Mouse (Mus musculus) lung, embryonic 15.5 days (tissue): ENCODE results near the gene Prr29. TPM values are rescaled to one million over a fixed set of nuclear protein-coding genes. Genes with fewer than 3 reads are reported as not detected.
A peak's percentile ranks its signal among the peaks of the same experiment; 100 is the strongest.
"Not testable (repeated sequence)": the region's sequence is repeated elsewhere in the genome, so short reads cannot be mapped to it uniquely, and the experiment has no call there.

ENCODE experiments used
- ATAC-seq: fragments of 200-750 bp; cut with Nextera tagmentation; 2 replicates; pipeline ENCODE4 v1.8.0; 2017; ENCODE audit warnings: moderate number of reproducible peaks, borderline replicate concordance; ENCODE audit not compliant: low FRiP score, low TSS enrichment; ENCODE audit errors: extremely low read depth
- H3K27ac ChIP-seq: fragments of 300-500 bp; sonication (generic); 2 replicates; pipeline ENCODE4 v1.5.1; 2015; ENCODE audit warnings: moderate library complexity, mild to moderate bottlenecking, inconsistent platforms
- H3K27me3 ChIP-seq: fragments of 300-500 bp; sonication (generic); 2 replicates; pipeline ENCODE4 v1.6.1; 2015; ENCODE audit warnings: inconsistent platforms
- H3K36me3 ChIP-seq: fragments of 300-500 bp; sonication (generic); 2 replicates; pipeline ENCODE4 v1.6.1; 2015; ENCODE audit warnings: inconsistent platforms
- H3K4me1 ChIP-seq: fragments of 300-500 bp; sonication (generic); 2 replicates; pipeline ENCODE4 v1.6.1; 2015; ENCODE audit warnings: inconsistent platforms
- H3K4me2 ChIP-seq: fragments of 300-500 bp; sonication (generic); 2 replicates; pipeline ENCODE4 v1.6.1; 2015; ENCODE audit warnings: inconsistent platforms, mild to moderate bottlenecking, moderate library complexity
- H3K4me3 ChIP-seq: fragments of 300-500 bp; sonication (generic); 2 replicates; pipeline ENCODE4 v1.5.1; 2015; ENCODE audit warnings: mild to moderate bottlenecking, inconsistent platforms
- H3K9ac ChIP-seq: fragments of 300-500 bp; sonication (generic); 2 replicates; pipeline ENCODE4 v1.6.1; 2015; ENCODE audit warnings: inconsistent platforms
- H3K9me3 ChIP-seq: fragments of 300-500 bp; sonication (generic); 2 replicates; pipeline ENCODE4 v1.6.1; 2016; ENCODE audit warnings: inconsistent platforms
- WGBS: fragments of 180-500 bp; shearing (Covaris S2); methylation state at CpG from one replicate; pipeline ENCODE4 v1.1.7; 2015; 5-methylcytosine and 5-hydroxymethylcytosine counted together
- polyA plus RNA-seq: library from polyadenylated mRNA; unstranded; fragments of >200 nt; fragmentation: Nextera tagmentation; extraction: Ambion mirVana; gene quantifications from 2 replicates; pipeline ENCODE4 v1.2.1, GENCODE M21; 2015

Prr29 gene
- polyA plus RNA-seq, 1 experiment from 2014 or later, result 1.1 TPM

- Histone ChIP-seq H3K36me3 (no peaks in the 10 kb centered on the region), H3K4me2 (no peak within 1 kb of the TSS)
- WGBS, result 69% methylated on average over 6 of the region's 6 CpGs
Observed at GRCm38 (mm10) chr11:106387791-106388216, 22.5 kb downstream of the Prr29 start, which contains the start of gene Icam2. Gene Icam2, minus strand, starts transcription at chr11:106388075.

GRCm38 (mm10) chr11:106389611-106390010 lies 24.3 kb downstream of the Prr29 start:
- Histone ChIP-seq H3K27ac (peak overlapping the region; percentile 45), H3K4me1 (peaks cover 22% of the 10 kb centered on the region; the same call in 1 of the 2 replicates), H3K4me3 (no peak overlapping the region), H3K36me3 (no peaks in the 10 kb centered on the region), H3K27me3 (no peaks in the 10 kb centered on the region), H3K9me3 (no peaks in the 10 kb centered on the region), H3K4me2 (no peak overlapping the region), H3K9ac (no peak overlapping the region)
- 9% methylated on average over 3 of the region's 3 CpGs for whole genome bisulfite sequencing
- no peak for ATAC-seq

More at GRCm38 (mm10) chr11:106387791-106388216, 22.5 kb downstream of the Prr29 start, which contains the start of gene Icam2:
- H3K27me3 ChIP-seq, result no peaks in the 10 kb centered on the region
- no peak within 1 kb of the TSS for H3K27ac ChIP-seq
- H3K9ac ChIP-seq, result no peak within 1 kb of the TSS
- H3K4me3 ChIP-seq, result no peak within 1 kb of the TSS
- no peak for ATAC-seq
- no peaks in the 10 kb centered on the region for H3K9me3 ChIP-seq
- peaks cover 22% of the 10 kb centered on the region; the same call in 1 of the 2 replicates for H3K4me1 ChIP-seq

DNA sequence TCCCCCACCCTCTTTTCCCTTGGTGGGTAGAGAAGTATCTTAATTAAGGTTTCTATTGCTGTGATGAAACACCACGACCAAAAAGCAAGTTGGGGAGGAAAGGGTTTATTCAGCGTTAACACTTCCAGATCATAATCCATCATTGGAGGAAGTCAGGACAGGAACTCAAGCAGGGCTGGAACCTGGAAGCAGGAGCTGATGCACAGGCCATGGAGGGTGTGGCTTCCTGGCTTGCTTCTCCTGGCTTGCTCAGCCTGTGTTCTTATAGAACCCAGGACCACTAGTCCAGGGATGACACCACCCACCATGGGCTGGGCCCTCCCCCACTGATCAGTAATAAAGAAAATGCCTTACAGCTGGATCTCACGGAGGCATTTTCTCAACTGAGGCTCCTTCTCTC lies 25.5 kb downstream of the Prr29 start:
- Histone ChIP-seq H3K9ac (no peak overlapping the region), H3K4me1 (peaks cover 22% of the 10 kb centered on the region; the same call in 1 of the 2 replicates), H3K27ac (no peak overlapping the region), H3K36me3 (no peaks in the 10 kb centered on the region), H3K4me3 (no peak overlapping the region), H3K9me3 (no peaks in the 10 kb centered on the region), H3K27me3 (no peaks in the 10 kb centered on the region), H3K4me2 (no peak overlapping the region)
- WGBS, result 20% methylated on average over 3 of the region's 3 CpGs
- no peak for ATAC-seq

DNA sequence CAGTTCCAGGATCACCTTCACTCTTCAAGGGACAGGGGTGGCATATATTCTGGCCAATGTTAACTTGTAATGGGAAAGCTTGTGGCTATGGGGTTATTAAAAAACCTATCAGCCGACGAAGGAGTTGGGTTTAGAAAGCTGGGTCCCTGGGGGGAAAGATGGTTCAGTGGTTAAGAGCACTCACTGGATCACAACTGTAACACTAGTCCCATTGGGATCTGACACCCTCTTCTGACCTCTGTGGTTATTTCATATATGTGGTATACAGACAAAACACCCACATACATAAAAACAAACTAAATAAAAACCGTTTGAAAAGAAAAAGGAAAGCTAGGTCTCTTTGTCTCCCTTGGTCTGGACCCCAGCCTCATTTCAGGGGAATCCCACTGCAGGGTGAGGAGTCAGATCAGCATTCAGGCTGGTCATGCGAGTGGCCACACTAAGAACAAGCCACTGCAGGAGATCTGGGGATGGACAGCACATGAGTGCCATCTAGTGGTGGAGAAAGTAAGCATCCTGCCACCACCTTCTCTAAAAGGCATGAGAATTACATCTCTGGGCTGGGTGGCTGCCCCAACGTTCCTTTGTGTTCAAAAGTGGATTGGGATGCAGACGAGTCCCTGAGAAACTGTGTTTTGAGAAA lies 26.4 kb downstream of the Prr29 start:
- no peak; the same call in 1 of the 2 replicates for ATAC-seq
- no peaks in the 10 kb centered on the region for H3K9me3 ChIP-seq
- 28% methylated on average over 6 of the region's 6 CpGs for WGBS
- peaks cover 22% of the 10 kb centered on the region; the same call in 1 of the 2 replicates for H3K4me1 ChIP-seq
- no peaks in the 10 kb centered on the region for H3K27me3 ChIP-seq
- H3K4me3 ChIP-seq, result no peak overlapping the region
- H3K4me2 ChIP-seq, result no peak overlapping the region
- H3K36me3 ChIP-seq, result no peaks in the 10 kb centered on the region
- no peak overlapping the region for H3K27ac ChIP-seq
- no peak overlapping the region for H3K9ac ChIP-seq

DNA sequence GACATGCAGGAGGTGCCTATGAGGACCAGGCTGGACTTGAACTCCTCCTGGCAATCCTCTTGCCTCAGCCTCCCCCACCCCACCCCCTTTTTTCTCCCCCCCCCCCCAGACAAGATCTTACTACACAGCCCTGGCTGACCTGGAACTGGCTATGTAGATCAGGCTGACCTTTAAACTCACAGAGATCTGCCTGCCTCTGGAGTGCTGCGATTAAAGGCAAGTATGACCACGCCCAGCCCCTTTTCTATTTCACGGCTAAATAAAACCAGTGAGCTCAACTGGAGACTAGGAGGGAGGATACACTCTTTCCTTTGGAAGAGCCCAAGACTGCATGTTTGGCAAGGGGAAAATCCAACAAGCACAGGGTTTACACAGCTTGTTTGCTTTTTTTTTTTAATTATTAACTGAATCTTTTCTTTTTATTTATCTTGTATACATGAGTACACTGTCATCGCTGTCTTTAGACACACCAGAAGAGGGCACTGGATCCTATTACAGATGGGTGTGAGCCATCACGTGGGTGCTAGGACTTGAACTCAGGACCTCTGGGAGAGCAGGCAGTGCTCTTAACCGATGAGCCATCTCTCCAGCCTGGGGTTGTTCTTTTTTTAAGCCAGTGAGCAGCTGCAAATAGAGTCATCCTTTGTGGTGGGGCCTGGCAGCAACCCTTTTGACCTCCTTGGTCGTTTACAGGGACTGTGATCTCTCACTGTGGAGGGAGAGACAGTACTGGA lies 27.5 kb downstream of the Prr29 start:
- ATAC-seq, result no peak
- Histone ChIP-seq H3K4me1 (peaks cover 19% of the 10 kb centered on the region; the same call in 1 of the 2 replicates), H3K4me3 (no peak overlapping the region), H3K9me3 (no peaks in the 10 kb centered on the region), H3K4me2 (no peak overlapping the region), H3K36me3 (0 out of 2 replicates have a peak, but pooled peaks cover under 1% of the 10 kb centered on the region), H3K9ac (no peak overlapping the region), H3K27ac (no peak overlapping the region), H3K27me3 (no peaks in the 10 kb centered on the region)
- WGBS, result 64% methylated on average over 7 of the region's 7 CpGs

DNA sequence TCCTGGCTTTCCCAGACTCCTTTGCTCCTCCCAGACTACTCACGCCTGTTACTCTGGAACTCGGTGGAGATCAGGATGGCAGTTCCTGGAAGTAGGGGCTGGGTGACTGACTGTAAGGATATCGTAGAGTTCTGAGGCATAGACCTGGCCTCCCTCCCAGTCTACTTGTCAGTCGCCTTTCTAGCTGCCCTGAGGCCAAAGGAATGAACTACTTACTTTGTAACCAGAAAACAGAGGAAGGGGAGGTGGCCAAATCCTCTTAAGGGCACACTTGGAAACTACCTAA lies 28.0 kb downstream of the Prr29 start:
- Histone ChIP-seq H3K36me3 (peaks cover 5% of the 10 kb centered on the region; the same call in 1 of the 2 replicates), H3K9me3 (no peaks in the 10 kb centered on the region), H3K4me3 (no peak overlapping the region), H3K9ac (no peak overlapping the region), H3K27me3 (no peaks in the 10 kb centered on the region), H3K4me1 (peaks cover 19% of the 10 kb centered on the region; the same call in 1 of the 2 replicates), H3K4me2 (no peak overlapping the region), H3K27ac (no peak overlapping the region)
- no peak for ATAC-seq
- 55% methylated on average over 4 of the region's 4 CpGs for WGBS

DNA sequence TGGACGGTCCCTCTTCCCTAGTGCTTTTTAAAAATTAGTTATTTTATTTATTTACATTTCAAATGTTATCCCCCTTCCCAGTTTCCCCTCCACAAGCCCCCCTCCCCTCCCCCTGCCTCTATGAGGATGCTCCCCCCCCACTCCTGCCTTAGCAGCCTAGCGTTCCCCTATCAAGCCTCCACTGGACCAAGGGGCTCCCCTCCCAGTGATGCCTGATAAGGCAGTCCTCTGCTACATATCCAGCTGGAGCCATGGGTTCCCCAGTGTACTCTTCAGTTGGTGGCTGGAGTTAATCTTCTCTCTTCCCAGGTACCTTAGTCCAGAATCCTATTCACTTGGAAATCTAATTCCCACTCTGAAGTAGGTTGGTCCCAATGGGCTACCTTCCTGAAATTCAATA lies 28.8 kb downstream of the Prr29 start:
- not testable (repeated sequence) for H3K4me2 ChIP-seq, H3K27me3 ChIP-seq, H3K9ac ChIP-seq, H3K27ac ChIP-seq, H3K9me3 ChIP-seq, H3K4me3 ChIP-seq, ATAC-seq, H3K36me3 ChIP-seq
- 48% methylated on average over 2 of the region's 2 CpGs for WGBS
- H3K4me1 ChIP-seq, result peaks cover 18% of the 10 kb centered on the region; the same call in 1 of the 2 replicates

DNA sequence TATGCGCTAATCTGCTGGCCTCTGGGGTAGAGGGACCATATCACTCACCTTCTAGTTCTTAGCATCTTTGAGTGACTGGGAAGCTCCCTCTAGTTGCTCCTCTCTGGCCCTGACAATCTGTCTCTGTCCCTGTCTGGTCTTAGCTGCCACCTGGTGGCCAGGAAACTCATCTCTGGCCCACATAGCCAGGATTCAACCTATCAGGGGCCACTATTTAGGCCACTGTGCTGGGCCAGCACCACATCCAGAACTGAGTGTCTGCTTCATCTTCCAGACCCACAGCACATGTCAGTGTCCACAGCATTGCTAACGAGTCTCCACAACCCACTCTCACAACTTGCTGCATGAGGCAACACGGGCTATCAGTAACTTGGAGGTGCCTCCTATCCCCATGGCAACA lies 32.4 kb downstream of the Prr29 start:
- no peak overlapping the region for H3K9ac ChIP-seq
- H3K36me3 ChIP-seq, result peaks cover 12% of the 10 kb centered on the region; the same call in 1 of the 2 replicates
- 83% methylated on average over 3 of the region's 3 CpGs for WGBS
- H3K4me2 ChIP-seq, result no peak overlapping the region
- no peak for ATAC-seq
- no peaks in the 10 kb centered on the region for H3K27me3 ChIP-seq
- no peak overlapping the region for H3K27ac ChIP-seq
- no peak overlapping the region for H3K4me3 ChIP-seq
- H3K4me1 ChIP-seq, result no peaks in the 10 kb centered on the region
- H3K9me3 ChIP-seq, result no peaks in the 10 kb centered on the region

DNA sequence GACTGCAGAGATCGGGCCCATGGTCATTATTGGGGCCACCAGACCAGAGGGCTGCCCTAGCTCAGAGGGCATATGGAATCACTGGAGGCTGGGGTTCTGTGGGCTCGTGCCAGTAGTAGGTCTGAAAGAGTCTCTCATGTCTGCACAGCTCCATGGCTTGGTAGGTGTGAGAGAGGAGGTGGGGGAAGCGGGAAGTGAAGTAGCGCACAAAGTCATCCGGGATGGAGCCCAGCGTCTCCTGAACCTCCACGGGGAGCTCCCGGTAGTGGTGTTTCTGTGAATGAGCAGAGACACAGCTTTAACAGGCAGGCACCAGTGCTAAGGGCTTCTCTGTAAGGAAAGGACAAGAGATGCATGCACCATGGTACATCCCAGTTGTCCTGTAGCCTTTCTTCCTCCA lies 33.2 kb downstream of the Prr29 start:
- Histone ChIP-seq H3K4me2 (no peak overlapping the region), H3K36me3 (peaks cover 20% of the 10 kb centered on the region; the same call in 1 of the 2 replicates), H3K9ac (no peak overlapping the region), H3K27ac (no peak overlapping the region), H3K27me3 (no peaks in the 10 kb centered on the region), H3K9me3 (no peaks in the 10 kb centered on the region), H3K4me3 (no peak overlapping the region), H3K4me1 (no peaks in the 10 kb centered on the region)
- WGBS, result 95% methylated on average over 8 of the region's 8 CpGs
- no peak for ATAC-seq

- no peak overlapping the region for H3K9ac ChIP-seq
- 71% methylated on average over 4 of the region's 4 CpGs for WGBS
- H3K4me2 ChIP-seq, result no peak overlapping the region
- H3K27me3 ChIP-seq, result no peaks in the 10 kb centered on the region
- no peak overlapping the region for H3K4me3 ChIP-seq
- ATAC-seq, result no peak
- H3K4me1 ChIP-seq, result no peaks in the 10 kb centered on the region
- peaks cover 16% of the 10 kb centered on the region; the same call in 1 of the 2 replicates for H3K36me3 ChIP-seq
- H3K9me3 ChIP-seq, result no peaks in the 10 kb centered on the region
- no peak overlapping the region for H3K27ac ChIP-seq
Observed at GRCm38 (mm10) chr11:106410011-106410410, 44.7 kb downstream of the Prr29 start.

DNA sequence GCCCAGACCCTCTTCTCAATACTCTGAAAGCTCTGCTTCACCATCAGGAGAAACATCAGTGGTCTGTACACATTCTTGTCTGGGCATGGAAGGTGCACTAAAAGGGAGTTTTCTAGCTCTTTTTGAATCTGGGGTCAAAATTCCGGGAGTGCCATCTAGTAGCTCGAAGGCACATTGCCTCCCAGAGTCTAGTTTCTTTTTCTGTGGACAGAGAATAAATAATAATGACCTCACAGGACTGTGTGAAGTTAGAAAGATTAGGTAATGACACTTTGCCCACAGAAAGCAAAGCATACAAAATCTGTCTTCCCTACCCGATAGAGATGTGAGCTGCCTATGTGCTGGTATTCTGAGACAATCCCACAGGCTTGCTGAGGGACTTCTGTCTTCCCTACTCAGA lies 45.2 kb downstream of the Prr29 start:
- Histone ChIP-seq H3K4me1 (no peaks in the 10 kb centered on the region), H3K27ac (no peak overlapping the region), H3K4me3 (no peak overlapping the region), H3K27me3 (no peaks in the 10 kb centered on the region), H3K9ac (no peak overlapping the region), H3K36me3 (peaks cover 12% of the 10 kb centered on the region; the same call in 1 of the 2 replicates), H3K4me2 (no peak overlapping the region), H3K9me3 (no peaks in the 10 kb centered on the region)
- WGBS, result 74% methylated on average over 3 of the region's 3 CpGs
- no peak for ATAC-seq

GRCm38 (mm10) chr11:106411157-106411556 lies 45.9 kb downstream of the Prr29 start:
- H3K9me3 ChIP-seq, result no peaks in the 10 kb centered on the region

More at GRCm38 (mm10) chr11:106411157-106411556, 45.9 kb downstream of the Prr29 start:
- Histone ChIP-seq H3K4me1 (no peaks in the 10 kb centered on the region), H3K9ac (no peak overlapping the region), H3K36me3 (peaks cover 12% of the 10 kb centered on the region; the same call in 1 of the 2 replicates), H3K4me3 (no peak overlapping the region), H3K4me2 (no peak overlapping the region), H3K27ac (no peak overlapping the region), H3K27me3 (no peaks in the 10 kb centered on the region)
- no peak for ATAC-seq
- 77% methylated on average over 2 of the region's 2 CpGs for WGBS
